Mouse (Mus musculus) right cerebral cortex, adult 2 months (tissue): ENCODE measurements around the gene Itgb6.

Experiments
- DNase-seq, 2 experiments: peaks; one replicate each; pipeline ENCODE4 v3.0.0; 2021 to 2022; ENCODE audit warnings: low spot score in 2 of 2

Itgb6 gene

DNA sequence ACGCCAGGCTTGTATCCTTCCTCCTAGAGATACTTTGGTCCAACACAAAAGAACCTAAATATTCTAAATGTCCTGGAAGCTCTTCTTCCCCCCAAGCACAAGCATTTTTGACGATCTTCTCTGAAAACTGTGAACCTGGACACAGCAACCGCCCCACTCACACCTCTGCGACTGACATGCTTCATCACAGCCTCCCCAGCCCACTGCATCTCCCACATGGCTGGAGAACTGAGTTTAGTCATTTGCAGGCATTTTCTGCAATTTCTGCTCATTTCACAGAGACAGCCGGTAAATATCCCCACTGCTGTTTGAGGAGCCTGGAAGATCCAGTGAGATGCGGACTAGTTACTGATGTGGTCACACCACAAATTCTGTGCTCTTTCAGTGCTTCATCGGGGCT is 107.7 kb downstream of the Itgb6 start:
- peak; percentile 12 to 19 for DNase-seq

DNA sequence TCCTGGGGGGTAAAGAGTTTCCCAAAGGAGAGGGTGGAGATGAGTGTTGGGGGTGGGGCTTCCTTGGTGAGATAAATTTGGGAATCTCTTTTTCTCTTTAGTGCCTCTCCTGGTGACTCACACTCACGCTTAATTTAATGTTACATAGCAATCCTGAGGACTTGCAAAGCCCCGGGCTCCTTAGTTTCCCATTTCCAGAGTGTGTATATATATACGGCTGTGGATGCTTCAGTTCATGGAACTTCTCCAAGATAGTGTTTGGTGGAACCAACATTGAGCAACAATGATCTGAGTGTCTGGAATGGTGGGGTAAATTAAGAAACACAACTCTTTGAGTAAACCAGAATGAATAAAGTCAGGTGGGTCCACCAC is 108.6 kb downstream of the Itgb6 start:
- DNase-seq, result no peak

GRCm38 (mm10) chr2:60612906-60613856 is 109.3 kb downstream of the Itgb6 start:
- DNase-seq, result no peak

DNA sequence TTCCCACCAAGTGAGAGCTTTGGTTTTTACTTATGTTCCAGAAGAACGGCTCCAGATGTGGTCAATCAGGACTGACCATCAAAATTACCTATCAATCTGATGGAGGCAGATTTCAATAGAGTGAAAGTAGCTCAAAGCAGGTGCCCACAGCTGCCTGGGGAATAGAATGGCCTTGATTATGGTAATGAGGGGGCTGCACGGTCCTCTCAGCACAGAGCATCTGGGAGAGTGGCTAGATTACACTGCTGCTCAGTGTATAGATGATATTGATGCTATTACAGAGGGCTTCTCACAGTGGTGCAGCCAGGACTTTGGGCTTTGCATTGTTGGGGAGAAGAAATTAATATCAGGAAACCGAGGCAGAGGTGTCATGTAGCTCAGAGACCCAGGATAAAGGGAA is 110.8 kb downstream of the Itgb6 start:
- no peak for DNase-seq

DNA sequence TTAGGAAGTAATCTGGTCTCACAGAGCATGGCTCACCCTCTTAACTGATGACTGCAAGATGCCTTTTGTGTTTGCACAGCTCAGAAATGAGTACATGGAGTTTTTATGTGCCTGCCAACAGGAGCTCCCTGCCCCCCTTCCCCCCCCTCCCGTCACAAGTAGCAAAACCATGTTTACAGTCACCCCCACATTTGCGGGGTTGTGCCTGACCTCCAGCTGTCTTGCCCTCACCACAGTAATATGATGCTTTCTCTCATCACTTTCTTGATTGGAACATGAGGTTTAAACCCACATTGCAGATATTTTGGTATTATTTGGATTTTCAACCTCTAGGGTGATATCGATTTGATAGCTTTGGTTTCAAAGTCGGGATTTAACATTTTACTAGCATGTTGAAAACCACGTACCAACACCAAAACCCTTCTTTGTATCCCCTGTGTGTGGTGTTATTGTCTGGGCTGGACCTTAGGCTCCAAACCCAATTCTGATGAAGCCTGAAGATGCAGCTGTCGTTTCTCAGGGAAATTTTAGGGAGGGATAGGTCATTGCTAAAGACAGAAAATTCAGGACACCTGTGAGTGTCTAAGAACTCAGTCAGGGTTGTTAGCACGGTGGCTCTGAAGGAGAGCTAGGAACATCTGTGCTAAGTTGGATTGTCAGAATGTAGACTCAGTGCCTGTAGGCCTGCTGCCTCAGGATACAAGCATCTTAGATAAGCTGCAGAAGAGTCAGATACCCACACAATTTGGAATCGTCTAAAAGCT is 112.8 kb downstream of the Itgb6 start:
- no peak for DNase-seq

DNA sequence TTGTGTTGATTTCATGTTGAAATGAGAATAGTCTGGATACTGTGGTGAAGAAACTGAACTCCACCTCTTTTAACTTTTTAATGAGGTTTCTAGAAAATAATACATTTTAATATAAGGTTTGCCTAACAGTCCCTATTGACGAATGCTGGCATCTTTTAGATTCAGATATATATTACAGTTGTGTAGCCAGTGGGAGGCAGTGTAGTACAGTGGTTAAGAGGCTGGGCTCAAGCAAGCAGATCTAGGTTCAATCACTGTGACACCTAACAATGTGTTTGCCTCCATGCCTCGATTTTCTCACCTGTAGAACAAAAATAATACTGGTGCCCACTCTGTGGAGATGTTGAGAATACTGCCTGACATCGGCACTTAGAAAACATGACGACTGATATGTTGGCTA is 114.5 kb downstream of the Itgb6 start:
- DNase-seq, result no peak

DNA sequence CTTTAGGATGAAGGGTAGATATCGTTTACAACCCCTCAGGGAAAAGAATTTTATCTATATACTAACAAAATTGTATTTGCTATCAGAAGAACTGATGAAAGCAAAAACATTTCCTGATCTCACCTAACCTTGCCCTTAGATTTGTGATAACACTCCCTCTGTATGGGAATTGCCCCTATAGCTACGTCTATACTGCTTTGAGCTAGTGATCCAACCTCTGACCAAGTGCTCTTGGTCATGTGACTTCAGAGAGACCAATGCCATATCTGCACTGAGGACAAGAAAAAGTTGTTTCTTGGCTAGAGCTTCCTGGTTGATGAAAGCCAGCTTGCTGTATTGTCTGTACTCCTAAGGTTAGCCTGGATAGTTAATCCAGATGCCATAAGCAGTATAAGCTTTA is 121.1 kb downstream of the Itgb6 start:
- DNase-seq, result no peak

GRCm38 (mm10) chr2:60600863-60601262 is 121.6 kb downstream of the Itgb6 start:
- no peak for DNase-seq

DNA sequence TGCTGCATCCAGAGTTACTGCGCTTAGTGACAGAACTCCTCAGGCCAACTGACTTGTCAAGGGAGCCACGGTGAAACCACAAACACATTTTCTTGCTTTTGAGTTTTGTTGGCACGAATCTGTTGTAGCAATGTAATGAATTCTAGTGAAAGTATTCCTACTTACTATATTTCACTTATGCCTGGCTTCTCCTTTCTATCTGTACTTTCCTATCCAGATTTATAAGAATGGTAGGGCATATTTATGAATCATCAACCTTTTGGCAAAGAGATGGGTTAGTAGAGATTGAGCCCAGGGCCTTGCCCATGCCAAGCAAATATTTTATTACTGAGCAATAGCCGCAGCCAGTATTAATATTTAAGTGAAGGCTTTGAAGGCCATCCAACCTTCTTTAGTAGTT is 139.0 kb downstream of the Itgb6 start:
- no peak for DNase-seq

DNA sequence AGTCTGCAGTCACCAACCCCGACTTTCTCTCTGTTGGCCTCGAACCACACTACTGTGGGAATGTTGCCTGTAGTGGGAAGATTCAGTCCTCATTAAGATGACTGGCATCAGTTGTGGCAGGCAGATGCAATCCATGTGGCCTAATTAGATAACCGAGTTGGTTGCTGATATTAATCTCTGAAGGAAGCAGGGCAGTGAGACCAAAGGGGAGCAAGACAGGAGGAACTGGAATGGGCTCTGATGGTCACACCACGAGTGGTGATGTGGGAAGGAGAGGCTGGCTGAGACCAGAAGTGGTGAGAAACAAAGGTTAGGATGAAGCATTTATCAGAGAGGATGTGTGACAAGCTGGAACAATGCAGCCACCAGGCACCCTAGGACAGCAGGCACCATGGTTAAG is 167.9 kb downstream of the Itgb6 start:
- DNase-seq, result no peak

GRCm38 (mm10) chr2:60552902-60553682 is 169.4 kb downstream of the Itgb6 start, which contains the start of gene Pla2r1:
Pla2r1 (minus strand) TSS chr2:60553308.
- DNase-seq, result no peak

- DNase-seq, result no peak
Measured at GRCm38 (mm10) chr2:60552177-60552901, 170.1 kb downstream of the Itgb6 start.

DNA sequence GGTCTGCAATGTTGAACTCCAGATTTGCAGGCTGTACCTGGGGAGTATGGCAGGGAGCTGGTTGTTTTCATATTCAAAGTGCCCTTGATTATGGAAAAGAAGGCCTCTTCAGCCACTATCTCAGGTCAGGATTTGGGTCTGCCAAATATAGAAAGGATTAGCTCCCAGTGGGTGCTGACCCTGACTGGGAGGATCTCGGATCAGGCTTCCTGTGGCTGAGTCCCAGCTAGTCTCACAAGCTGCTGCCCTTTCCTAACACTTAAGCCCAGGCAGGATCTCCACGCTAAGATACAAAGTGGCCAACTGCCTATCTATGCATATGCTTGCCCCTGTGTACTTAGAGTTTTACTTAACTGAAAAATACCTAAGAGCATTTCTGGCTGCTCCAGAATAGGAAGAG is 170.8 kb downstream of the Itgb6 start:
- DNase-seq, result no peak

DNA sequence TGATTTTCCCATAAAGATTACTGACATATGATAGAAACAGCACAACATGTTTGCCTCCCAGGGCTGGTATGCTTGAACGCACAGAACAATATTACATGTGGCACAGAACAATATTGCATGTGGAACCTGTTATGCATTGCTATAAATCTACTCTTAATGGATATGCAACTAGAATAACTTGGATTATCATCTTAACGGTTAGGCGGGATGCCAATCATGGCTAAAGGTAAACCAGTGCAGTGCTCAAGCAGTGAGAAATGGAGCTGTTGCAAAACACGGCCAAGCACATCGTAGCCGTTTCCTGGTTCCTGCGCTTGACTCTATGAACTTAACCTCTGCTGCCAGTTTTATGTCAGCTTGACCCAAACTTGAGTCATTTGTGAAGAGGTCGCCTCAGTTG is 171.9 kb downstream of the Itgb6 start:
- no peak for DNase-seq

DNA sequence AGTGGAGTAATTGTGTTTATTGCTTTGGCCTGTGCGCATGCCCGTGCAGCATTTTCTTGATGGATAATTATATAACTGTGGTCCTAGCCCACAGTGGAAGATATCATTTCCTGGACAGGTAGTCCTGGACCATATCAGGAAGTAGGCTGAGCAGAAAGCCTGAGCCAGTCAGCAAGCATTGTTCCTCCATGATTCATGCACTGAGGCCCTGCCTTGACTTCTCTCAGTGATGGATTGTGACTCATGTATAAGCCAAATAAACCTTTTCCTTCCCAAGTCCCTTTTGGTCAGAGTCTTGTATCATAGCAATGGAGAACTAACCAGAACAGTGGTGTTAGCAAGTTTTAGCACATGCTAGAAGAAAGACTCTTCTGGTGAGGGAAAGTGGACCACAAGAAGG is 172.6 kb downstream of the Itgb6 start:
- no peak for DNase-seq
